Mouse (Mus musculus) right cerebral cortex, adult 18-20 months (tissue): ENCODE measurements around the gene Rtkn2.
"Not testable (repeated sequence)": the region's sequence is repeated elsewhere in the genome, so short reads cannot be mapped to it uniquely, and the experiment has no call there.

Experiments
- DNase-seq: peaks from one replicate; pipeline ENCODE4 v3.0.0; 2022; ENCODE audit warnings: mixed read lengths

The Rtkn2 gene

DNA sequence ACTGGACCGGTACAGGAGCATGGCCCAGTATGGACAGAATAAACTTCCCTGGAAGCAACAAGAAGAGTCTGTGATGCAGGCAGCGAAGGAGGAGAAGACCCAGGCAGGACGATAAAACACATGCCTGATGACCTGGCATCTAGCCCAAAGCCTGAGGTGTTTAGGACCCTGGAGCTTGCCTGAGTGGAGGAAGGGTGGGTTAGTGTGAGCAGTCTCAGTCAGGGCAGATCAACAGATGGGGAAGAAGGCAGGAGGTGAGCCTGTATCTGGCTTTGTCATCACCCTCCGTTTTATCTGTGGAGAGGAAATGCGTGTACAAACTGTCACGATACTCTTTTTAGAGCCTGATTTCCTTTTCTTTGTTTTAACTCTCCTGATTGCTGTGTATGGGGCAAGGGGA, 102.3 kb downstream of the Rtkn2 start:
- no peak for DNase-seq

DNA sequence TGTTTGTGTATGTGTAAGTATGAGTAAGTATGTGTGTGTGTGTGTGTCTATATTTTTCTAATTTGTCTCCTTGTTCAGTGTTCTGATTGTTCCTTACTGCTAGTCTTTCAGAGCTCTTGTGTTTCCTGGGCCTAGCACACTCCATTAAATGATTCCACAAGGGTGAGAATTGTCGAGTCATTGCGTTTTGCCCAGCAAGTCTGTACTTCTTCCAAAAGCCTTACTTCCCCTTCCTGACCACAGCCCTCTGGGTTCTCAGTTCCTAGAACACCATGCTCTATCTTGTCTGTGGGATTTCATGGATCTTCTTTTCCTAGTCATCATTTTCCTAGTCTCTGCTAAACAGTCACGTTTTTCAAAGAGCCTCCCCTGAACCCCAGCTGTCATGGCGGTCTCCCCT, 106.2 kb downstream of the Rtkn2 start:
- no peak for DNase-seq

GRCm38 (mm10) chr10:68086973-68087372, 107.6 kb downstream of the Rtkn2 start:
- DNase-seq: no peak

DNA sequence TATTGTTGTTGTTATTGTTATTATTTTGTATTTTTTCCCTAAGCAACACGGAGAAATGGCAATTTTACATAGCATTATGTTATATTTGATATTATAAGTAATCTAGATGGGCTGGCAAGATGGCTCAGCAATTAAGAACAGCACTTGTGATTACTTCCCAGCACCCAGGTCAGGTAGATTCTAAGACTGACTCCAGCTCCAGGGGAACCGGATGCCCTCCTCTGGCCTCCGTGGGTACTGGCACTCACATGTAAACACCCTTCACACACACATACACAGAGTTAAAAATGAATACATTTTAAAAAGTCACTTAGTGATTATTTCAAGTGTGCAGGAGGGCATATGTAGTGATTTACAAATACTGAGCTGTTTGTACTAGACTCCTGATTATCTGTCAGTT, 108.4 kb downstream of the Rtkn2 start:
- DNase-seq: no peak

- DNase-seq: no peak
Measured at GRCm38 (mm10) chr10:68089435-68090196, 110.2 kb downstream of the Rtkn2 start.

DNA sequence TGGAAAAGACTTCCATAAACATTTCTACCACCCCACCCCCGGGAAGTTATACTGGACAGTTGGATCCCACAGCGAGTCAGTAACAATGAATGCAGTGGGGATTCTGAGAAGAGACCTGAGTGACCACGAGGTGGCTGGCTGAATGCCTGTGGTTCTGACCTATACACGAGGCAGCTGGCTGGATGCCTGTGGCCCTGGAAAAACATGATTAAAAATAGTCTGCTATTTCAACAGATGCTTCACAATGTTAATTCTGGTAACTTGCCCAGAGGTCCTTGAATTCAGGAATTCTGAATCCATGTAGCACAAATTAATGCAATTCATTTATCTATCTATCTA, 110.8 kb downstream of the Rtkn2 start:
- no peak for DNase-seq

GRCm38 (mm10) chr10:68090544-68090943, 111.2 kb downstream of the Rtkn2 start:
- no peak for DNase-seq

GRCm38 (mm10) chr10:68091011-68091410, 111.6 kb downstream of the Rtkn2 start:
- DNase-seq: no peak

DNA sequence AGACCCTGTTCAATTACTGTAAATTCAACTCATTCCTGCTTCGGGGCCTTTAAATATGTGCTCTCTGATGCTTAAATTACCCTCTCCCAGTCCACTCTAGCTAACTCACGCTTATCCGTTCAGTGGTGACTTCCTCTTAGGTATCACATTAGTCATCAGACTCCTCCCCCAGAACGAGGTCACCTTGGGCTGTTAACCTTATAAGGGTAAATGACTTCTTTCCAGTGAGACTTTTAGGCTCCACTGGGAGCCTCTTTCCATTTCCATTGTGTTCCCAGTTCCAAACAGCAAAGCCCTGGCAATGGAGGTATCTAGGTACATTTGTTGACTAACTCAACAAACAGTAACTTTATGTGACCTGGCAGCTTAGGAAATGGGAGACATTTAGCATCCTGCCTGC, 112.5 kb downstream of the Rtkn2 start:
- DNase-seq: no peak

DNA sequence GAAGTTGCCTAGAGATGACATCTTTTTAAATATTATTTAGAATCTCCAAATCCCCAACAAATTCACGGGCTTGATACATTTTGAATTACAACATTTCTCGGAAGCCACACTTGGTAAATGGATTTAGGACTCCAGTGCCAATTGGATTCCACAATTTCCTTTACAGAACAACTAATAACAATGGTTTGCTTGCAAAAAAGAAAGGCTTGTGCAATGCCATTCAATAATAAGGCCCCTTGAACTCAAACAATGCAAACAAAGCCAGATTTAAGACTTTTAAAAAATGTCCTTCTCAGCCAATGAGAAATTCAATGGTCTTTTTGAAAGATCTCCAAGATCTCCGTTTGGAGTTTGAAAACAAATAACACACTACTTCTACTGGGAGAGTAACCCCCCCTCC, 114.1 kb downstream of the Rtkn2 start:
- no peak for DNase-seq

DNA sequence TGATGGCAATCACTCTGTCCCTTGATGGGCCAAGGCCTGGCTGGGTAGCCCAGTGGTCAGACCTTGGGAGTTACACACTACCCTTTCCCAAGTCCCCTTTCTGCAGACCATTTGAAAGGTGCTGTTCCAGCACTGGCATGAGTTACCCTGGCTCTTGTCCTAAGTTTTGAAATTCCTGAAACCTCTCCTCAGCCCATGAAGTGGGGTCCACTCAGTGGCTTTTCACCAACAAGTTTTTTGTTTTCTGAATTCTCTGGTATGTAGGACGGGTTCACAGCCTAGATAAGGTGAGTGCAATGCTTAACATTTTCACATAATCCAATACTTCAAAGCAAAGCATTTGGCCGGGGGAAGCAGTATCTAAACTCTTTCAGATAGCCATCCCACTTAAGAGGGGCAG, 115.8 kb downstream of the Rtkn2 start:
- no peak for DNase-seq

GRCm38 (mm10) chr10:68096395-68096794, 117.0 kb downstream of the Rtkn2 start:
- DNase-seq: no peak

DNA sequence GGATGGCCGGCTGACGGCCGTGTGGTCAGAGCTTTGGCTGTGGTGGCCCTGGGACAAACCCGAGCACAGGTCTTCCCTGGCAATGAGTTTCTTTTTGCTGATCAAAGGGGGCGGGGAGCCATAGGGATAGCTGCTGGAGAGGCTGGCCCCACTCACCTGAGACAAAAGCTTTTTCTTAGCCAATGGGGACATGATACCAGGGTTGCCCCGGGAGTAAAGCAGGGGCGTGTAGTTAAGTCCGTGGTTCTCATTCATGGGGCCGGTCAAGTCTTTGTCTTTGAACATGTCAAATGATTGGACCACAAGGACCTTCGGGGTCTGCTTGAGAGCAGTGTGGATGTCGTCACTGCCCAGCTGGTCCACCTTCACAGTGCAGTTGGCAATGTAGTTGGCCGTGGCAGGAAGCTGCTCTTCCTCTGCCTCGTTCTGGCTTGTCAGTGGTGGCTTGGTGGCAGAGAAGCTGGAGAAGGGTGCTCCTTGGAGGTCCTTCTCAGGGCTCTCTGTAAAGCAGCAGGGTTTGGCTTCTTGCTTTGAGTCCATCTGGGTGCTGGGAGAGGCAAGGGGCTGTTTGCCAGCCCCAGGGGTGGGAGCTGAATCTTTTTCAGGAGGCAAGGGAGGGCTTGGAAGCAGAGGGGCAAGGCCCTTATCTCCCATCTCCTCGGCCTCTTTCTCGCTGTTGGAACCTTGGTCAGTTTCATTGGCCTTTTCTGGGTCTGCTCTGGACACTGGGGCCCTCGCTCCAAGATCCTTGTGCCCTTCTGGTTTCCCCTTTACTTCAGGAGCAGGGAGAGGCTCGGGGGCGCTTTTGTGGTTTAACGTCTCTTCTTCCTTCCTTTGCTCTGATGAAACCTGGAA, 118.7 kb downstream of the Rtkn2 start:
- DNase-seq: no peak

- not testable (repeated sequence) for DNase-seq
Measured at GRCm38 (mm10) chr10:68099801-68100200, 120.4 kb downstream of the Rtkn2 start.

DNA sequence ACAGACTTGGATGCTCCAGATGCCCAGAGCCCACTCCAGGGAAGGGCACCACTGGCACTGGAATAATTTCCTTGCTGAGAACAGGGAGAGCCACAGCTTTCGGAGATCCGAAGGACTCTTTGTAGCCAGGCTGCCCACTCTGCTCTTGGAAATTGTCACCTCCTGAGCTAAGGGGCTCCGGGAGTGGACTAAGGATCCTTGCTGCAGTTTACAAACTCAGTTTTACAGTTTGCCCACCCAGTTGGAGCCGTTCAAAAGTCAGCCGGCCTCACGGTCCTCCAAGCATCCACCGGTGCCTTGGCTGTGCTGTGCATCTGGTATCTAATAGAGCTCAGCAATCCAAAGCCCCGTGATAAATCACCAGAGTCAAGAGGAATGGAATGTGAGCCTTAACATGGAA, 121.1 kb downstream of the Rtkn2 start:
- no peak for DNase-seq

DNA sequence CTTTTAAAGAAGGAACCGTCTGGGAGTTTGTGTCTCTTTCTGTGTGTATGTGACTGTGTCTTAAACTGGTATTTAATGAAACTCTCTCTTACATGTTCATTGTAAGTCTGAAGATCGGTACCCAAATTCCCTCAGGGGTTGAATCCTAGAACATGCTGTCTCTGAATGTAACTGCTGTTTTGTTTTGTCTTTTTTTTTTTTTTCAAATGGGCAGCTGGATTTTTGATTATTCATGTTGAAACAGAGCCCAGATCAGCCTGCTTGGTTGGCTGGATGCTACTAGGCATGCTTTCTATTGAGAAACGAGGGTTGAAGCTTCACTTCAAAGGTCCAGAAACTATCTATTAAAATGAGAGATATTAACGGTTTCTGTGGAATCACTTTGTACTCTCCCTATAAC, 121.9 kb downstream of the Rtkn2 start:
- DNase-seq: no peak

DNA sequence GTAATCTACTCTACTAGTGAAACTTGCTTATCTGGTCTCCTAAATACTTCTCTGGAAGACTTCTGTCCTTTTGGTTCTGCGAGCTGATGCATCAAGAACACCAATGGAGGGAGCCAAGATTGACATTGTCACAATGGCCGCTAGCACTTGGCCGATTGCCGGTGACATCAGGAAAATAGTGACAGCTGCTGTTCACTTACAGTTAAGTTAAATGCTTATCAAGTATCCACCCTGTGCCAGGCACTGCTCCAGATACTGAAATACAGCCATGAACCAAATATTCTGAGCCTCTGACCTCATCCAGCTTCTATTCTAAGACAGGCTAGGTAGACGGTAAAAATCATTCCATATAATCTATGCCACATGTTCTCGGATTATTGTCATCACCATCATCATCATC, 123.2 kb downstream of the Rtkn2 start:
- DNase-seq: no peak

DNA sequence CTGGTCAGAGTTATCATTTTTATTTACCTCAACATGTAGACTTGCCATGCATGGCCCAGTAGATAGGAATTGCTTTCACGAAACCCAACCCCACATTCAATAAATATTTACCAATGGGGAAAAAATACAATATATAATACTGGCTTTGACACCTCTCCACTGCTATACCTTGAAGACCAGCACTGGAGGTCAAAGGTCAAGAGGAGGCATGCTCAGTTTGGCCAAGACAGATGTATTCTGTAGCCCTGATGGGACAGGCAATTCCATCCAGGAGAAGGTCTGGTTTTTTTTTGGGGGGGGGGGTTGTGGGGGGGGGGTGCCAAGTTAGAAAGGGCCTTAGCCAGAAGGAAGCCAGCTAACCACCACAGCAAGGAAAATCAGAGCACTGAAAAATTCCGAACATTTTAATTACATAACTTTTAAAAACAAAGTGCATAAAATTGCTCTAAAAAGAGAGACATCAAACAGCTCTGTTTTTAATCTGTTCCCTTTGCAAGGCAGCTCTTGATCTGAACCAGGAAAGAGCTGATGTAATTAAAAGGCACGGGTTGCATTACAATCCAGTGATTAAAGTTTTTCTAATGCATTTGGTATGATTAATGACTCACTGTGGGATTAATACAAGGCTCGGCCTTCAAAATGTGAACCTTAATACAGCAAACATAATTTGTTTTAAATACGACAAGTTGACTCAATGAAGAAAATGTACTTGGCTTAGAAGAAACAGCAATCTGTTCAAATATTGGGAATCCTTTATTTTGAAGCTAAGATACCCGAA, 123.9 kb downstream of the Rtkn2 start:
- no peak for DNase-seq

- no peak for DNase-seq
Measured at GRCm38 (mm10) chr10:68103988-68104387, 124.6 kb downstream of the Rtkn2 start.

DNA sequence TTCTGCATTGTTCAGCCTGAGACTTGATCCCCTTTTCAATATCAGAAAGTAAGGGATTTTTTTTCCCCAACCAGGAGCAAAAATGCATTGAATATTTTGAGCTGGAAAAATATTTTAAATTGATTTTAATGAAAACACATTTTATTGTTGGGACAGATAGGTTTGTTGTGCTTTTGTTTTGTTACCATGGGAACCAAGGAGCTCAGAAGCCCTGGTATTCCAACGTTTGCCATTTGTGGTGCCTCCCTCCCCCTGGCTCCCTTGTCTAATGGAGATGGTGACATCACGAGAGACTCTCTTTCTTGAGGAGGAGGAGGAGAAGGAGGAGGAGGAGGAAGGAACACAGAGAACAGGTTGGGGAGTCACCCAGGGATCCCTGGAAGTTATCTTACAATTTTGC, 125.1 kb downstream of the Rtkn2 start:
- no peak for DNase-seq

GRCm38 (mm10) chr10:68104881-68105781, 125.8 kb downstream of the Rtkn2 start:
- DNase-seq: no peak

GRCm38 (mm10) chr10:68106351-68106950, 127.1 kb downstream of the Rtkn2 start:
- no peak for DNase-seq
